Mouse (Mus musculus): Measurements from ENCODE around the gene Adar. TPM values are rescaled to one million over a fixed set of nuclear protein-coding genes. Genes with fewer than 3 reads are reported as not detected.
A peak's percentile ranks its signal among the peaks of the same experiment; 100 is the strongest.

Gene Adar
- 8.4 and 8.8 TPM in 2 replicates for polyA plus RNA-seq (2015; fragmentation: Nextera tagmentation; extraction: Ambion mirVana)

- Histone ChIP-seq H3K27ac (ENCODE audit: low read length) (peak within 1 kb of the TSS; percentile 87), H3K4me3 (ENCODE audit: low read length) (peak within 1 kb of the TSS; percentile 75), H3K4me2 (ENCODE audit: low read depth, low read length) (peak within 1 kb of the TSS; percentile 96), H3K4me1 (ENCODE audit: control insufficient read depth, insufficient read depth, low read length) (peaks cover 15% of the 10 kb centered on the region), H3K36me3 (ENCODE audit: control insufficient read depth, insufficient read depth) (no peaks in the 10 kb centered on the region), H3K9ac (ENCODE audit: low read length) (peak within 1 kb of the TSS; percentile 91), H3K27me3 (ENCODE audit: control insufficient read depth, insufficient read depth, low read length) (no peaks in the 10 kb centered on the region), H3K9me3 (replicated peaks; ENCODE audit: control insufficient read depth, low read length) (no peaks in the 10 kb centered on the region)
- ATAC-seq (replicated peaks; ENCODE audit: extremely low read depth, insufficient read depth, low FRiP score) = peak; percentile 74
- 5% methylated on average over 28 of the region's 28 CpGs for WGBS
These were observed at the start of gene Adar for GRCm38 (mm10) chr3:89714359-89715206. Gene Adar (plus strand): TSS chr3:89715022.

- peak overlapping the region; percentile 22 for H3K4me3 ChIP-seq (ENCODE audit: low read length)
- H3K27me3 ChIP-seq (ENCODE audit: control insufficient read depth, insufficient read depth, low read length) = no peaks in the 10 kb centered on the region
- no peak overlapping the region for H3K9ac ChIP-seq (ENCODE audit: low read length)
- WGBS = 18% methylated on average over 11 of the region's 11 CpGs
- no peaks in the 10 kb centered on the region for H3K9me3 ChIP-seq (replicated peaks; ENCODE audit: control insufficient read depth, low read length)
- peak; percentile 45; the same call in 1 of the 2 replicates for ATAC-seq (replicated peaks; ENCODE audit: extremely low read depth, insufficient read depth, low FRiP score)
- H3K36me3 ChIP-seq (ENCODE audit: control insufficient read depth, insufficient read depth) = no peaks in the 10 kb centered on the region
- peak overlapping the region; percentile 45 for H3K4me2 ChIP-seq (ENCODE audit: low read depth, low read length)
- H3K27ac ChIP-seq (ENCODE audit: low read length) = no peak overlapping the region
- peaks cover 6% of the 10 kb centered on the region for H3K4me1 ChIP-seq (ENCODE audit: control insufficient read depth, insufficient read depth, low read length)
These were observed 47.7 kb upstream of the Adar start for GRCm38 (mm10) chr3:89667131-89667530.

GRCm38 (mm10) chr3:89671334-89671733 is 43.5 kb upstream of the Adar start:
- Histone ChIP-seq H3K4me3 (ENCODE audit: low read length) (no peak overlapping the region), H3K27ac (ENCODE audit: low read length) (no peak overlapping the region), H3K4me2 (ENCODE audit: low read depth, low read length) (no peak overlapping the region), H3K36me3 (ENCODE audit: control insufficient read depth, insufficient read depth) (no peaks in the 10 kb centered on the region), H3K4me1 (ENCODE audit: control insufficient read depth, insufficient read depth, low read length) (peaks cover 9% of the 10 kb centered on the region), H3K9me3 (replicated peaks; ENCODE audit: control insufficient read depth, low read length) (no peaks in the 10 kb centered on the region), H3K27me3 (ENCODE audit: control insufficient read depth, insufficient read depth, low read length) (no peaks in the 10 kb centered on the region), H3K9ac (ENCODE audit: low read length) (no peak overlapping the region)
- 33% methylated on average over 6 of the region's 6 CpGs for WGBS
- 0 out of 2 replicates have a peak, but pooled peaks have one; percentile 20 for ATAC-seq (replicated peaks; ENCODE audit: extremely low read depth, insufficient read depth, low FRiP score)

- Histone ChIP-seq H3K27ac (ENCODE audit: low read length) (no peak overlapping the region), H3K4me2 (ENCODE audit: low read depth, low read length) (no peak overlapping the region), H3K9me3 (replicated peaks; ENCODE audit: control insufficient read depth, low read length) (no peaks in the 10 kb centered on the region), H3K36me3 (ENCODE audit: control insufficient read depth, insufficient read depth) (no peaks in the 10 kb centered on the region), H3K27me3 (ENCODE audit: control insufficient read depth, insufficient read depth, low read length) (no peaks in the 10 kb centered on the region), H3K4me3 (ENCODE audit: low read length) (no peak overlapping the region), H3K9ac (ENCODE audit: low read length) (no peak overlapping the region), H3K4me1 (ENCODE audit: control insufficient read depth, insufficient read depth, low read length) (0 out of 2 replicates have a peak, but pooled peaks cover 6% of the 10 kb centered on the region)
- no peak for ATAC-seq (replicated peaks; ENCODE audit: extremely low read depth, insufficient read depth, low FRiP score)
- WGBS = 57% methylated on average over 12 of the region's 12 CpGs
These were observed 42.1 kb upstream of the Adar start for GRCm38 (mm10) chr3:89672573-89673317.

GRCm38 (mm10) chr3:89677617-89678016 is 37.2 kb upstream of the Adar start:
- Histone ChIP-seq H3K9ac (ENCODE audit: low read length) (no peak overlapping the region), H3K27ac (ENCODE audit: low read length) (no peak overlapping the region), H3K4me1 (ENCODE audit: control insufficient read depth, insufficient read depth, low read length) (0 out of 2 replicates have a peak, but pooled peaks cover 2% of the 10 kb centered on the region), H3K27me3 (ENCODE audit: control insufficient read depth, insufficient read depth, low read length) (no peaks in the 10 kb centered on the region; the same call in 1 of the 2 replicates), H3K36me3 (ENCODE audit: control insufficient read depth, insufficient read depth) (no peaks in the 10 kb centered on the region), H3K4me3 (ENCODE audit: low read length) (no peak overlapping the region), H3K4me2 (ENCODE audit: low read depth, low read length) (no peak overlapping the region), H3K9me3 (replicated peaks; ENCODE audit: control insufficient read depth, low read length) (no peaks in the 10 kb centered on the region)
- ATAC-seq (replicated peaks; ENCODE audit: extremely low read depth, insufficient read depth, low FRiP score) = no peak
- 79% methylated on average over 5 of the region's 5 CpGs for WGBS

GRCm38 (mm10) chr3:89686031-89686430 is 28.8 kb upstream of the Adar start:
- Histone ChIP-seq H3K4me1 (ENCODE audit: control insufficient read depth, insufficient read depth, low read length) (no peaks in the 10 kb centered on the region), H3K4me3 (ENCODE audit: low read length) (no peak overlapping the region), H3K36me3 (ENCODE audit: control insufficient read depth, insufficient read depth) (no peaks in the 10 kb centered on the region), H3K27ac (ENCODE audit: low read length) (no peak overlapping the region), H3K27me3 (ENCODE audit: control insufficient read depth, insufficient read depth, low read length) (peaks cover 2% of the 10 kb centered on the region; the same call in 1 of the 2 replicates), H3K9me3 (replicated peaks; ENCODE audit: control insufficient read depth, low read length) (no peaks in the 10 kb centered on the region), H3K9ac (ENCODE audit: low read length) (no peak overlapping the region), H3K4me2 (ENCODE audit: low read depth, low read length) (no peak overlapping the region)
- 33% methylated on average over 5 of the region's 5 CpGs for whole genome bisulfite sequencing
- ATAC-seq (replicated peaks; ENCODE audit: extremely low read depth, insufficient read depth, low FRiP score) = no peak

GRCm38 (mm10) chr3:89688694-89689581 is 25.9 kb upstream of the Adar start:
- Histone ChIP-seq H3K9ac (ENCODE audit: low read length) (peak overlapping the region; percentile 74), H3K4me2 (ENCODE audit: low read depth, low read length) (peak overlapping the region; percentile 79), H3K9me3 (replicated peaks; ENCODE audit: control insufficient read depth, low read length) (0 out of 2 replicates have a peak, but pooled peaks cover 2% of the 10 kb centered on the region), H3K4me3 (ENCODE audit: low read length) (peak overlapping the region; percentile 50), H3K4me1 (ENCODE audit: control insufficient read depth, insufficient read depth, low read length) (no peaks in the 10 kb centered on the region), H3K36me3 (ENCODE audit: control insufficient read depth, insufficient read depth) (no peaks in the 10 kb centered on the region), H3K27ac (ENCODE audit: low read length) (no peak overlapping the region), H3K27me3 (ENCODE audit: control insufficient read depth, insufficient read depth, low read length) (0 out of 2 replicates have a peak, but pooled peaks cover 2% of the 10 kb centered on the region)
- ATAC-seq (replicated peaks; ENCODE audit: extremely low read depth, insufficient read depth, low FRiP score) = peak; percentile 78
- 6% methylated on average over 25 of the region's 25 CpGs for WGBS

- 0 out of 2 replicates have a peak, but pooled peaks cover 2% of the 10 kb centered on the region for H3K9me3 ChIP-seq (replicated peaks; ENCODE audit: control insufficient read depth, low read length)
- H3K4me2 ChIP-seq (ENCODE audit: low read depth, low read length) = no peak overlapping the region
- no peak overlapping the region for H3K4me3 ChIP-seq (ENCODE audit: low read length)
- H3K27me3 ChIP-seq (ENCODE audit: control insufficient read depth, insufficient read depth, low read length) = 0 out of 2 replicates have a peak, but pooled peaks cover 2% of the 10 kb centered on the region
- no peak overlapping the region for H3K27ac ChIP-seq (ENCODE audit: low read length)
- H3K9ac ChIP-seq (ENCODE audit: low read length) = no peak overlapping the region
- H3K4me1 ChIP-seq (ENCODE audit: control insufficient read depth, insufficient read depth, low read length) = no peaks in the 10 kb centered on the region
- WGBS = 59% methylated on average over 9 of the region's 9 CpGs
- ATAC-seq (replicated peaks; ENCODE audit: extremely low read depth, insufficient read depth, low FRiP score) = no peak
- no peaks in the 10 kb centered on the region for H3K36me3 ChIP-seq (ENCODE audit: control insufficient read depth, insufficient read depth)
These were observed 23.0 kb upstream of the Adar start for GRCm38 (mm10) chr3:89691776-89692175.
